Mouse (Mus musculus) liver, embryonic 15.5 days (tissue): Measurements from ENCODE around the gene Hnrnpm. TPM values are rescaled to one million over a fixed set of nuclear protein-coding genes. Genes with fewer than 3 reads are reported as not detected.

Experiments used
- ATAC-seq: fragments of 200-750 bp; cut with Nextera tagmentation; 2 replicates; pipeline ENCODE4 v1.8.0; 2017; ENCODE audit warnings: moderate number of reproducible peaks, mild to moderate bottlenecking, moderate library complexity; ENCODE audit not compliant: insufficient read depth
- H3K27ac ChIP-seq: fragments of 300-500 bp; sonication (generic); replicated peaks from 2 replicates; pipeline ENCODE4 v1.5.1; 2015; ENCODE audit warnings: mild to moderate bottlenecking, inconsistent platforms
- H3K27me3 ChIP-seq: fragments of 300-500 bp; sonication (generic); 2 replicates; pipeline ENCODE4 v1.6.1; 2015; ENCODE audit warnings: mild to moderate bottlenecking, inconsistent platforms
- H3K36me3 ChIP-seq: fragments of 300-500 bp; sonication (generic); replicated peaks from 2 replicates; pipeline ENCODE4 v1.6.1; 2015; ENCODE audit warnings: moderate library complexity, mild to moderate bottlenecking, inconsistent platforms
- H3K4me1 ChIP-seq: fragments of 300-500 bp; sonication (generic); replicated peaks from 2 replicates; pipeline ENCODE4 v1.6.1; 2015; ENCODE audit warnings: inconsistent platforms
- H3K4me2 ChIP-seq: fragments of 300-500 bp; sonication (generic); 2 replicates; pipeline ENCODE4 v1.6.1; 2015; ENCODE audit warnings: moderate library complexity, mild to moderate bottlenecking, inconsistent platforms
- H3K4me3 ChIP-seq: fragments of 300-500 bp; sonication (generic); replicated peaks from 2 replicates; pipeline ENCODE4 v1.5.1; 2015; ENCODE audit warnings: mild to moderate bottlenecking, inconsistent platforms
- H3K9ac ChIP-seq: fragments of 300-500 bp; sonication (generic); 2 replicates; pipeline ENCODE4 v1.6.1; 2015; ENCODE audit warnings: moderate library complexity, mild to moderate bottlenecking, inconsistent platforms
- H3K9me3 ChIP-seq: fragments of 300-500 bp; sonication (generic); replicated peaks from 2 replicates; pipeline ENCODE4 v1.6.1; 2016; ENCODE audit warnings: inconsistent platforms
- WGBS: fragments of 180-500 bp; shearing (Covaris S2); methylation state at CpG from one replicate; pipeline ENCODE4 v1.1.7; 2015; ENCODE audit warnings: mixed read lengths; ENCODE audit not compliant: insufficient replicate concordance; 5-methylcytosine and 5-hydroxymethylcytosine counted together
- polyA plus RNA-seq: library from polyadenylated mRNA; unstranded; fragments of >200 nt; fragmentation: Nextera tagmentation; extraction: Ambion mirVana; gene quantifications from 2 replicates; pipeline ENCODE4 v1.2.1, GENCODE M21; 2015

Hnrnpm gene
- polyA plus RNA-seq, 1 experiment from 2014 or later = 122 TPM

- no peak for ATAC-seq
These were observed 88.2 kb downstream of the Hnrnpm start for GRCm38 (mm10) chr17:33598506-33598905.

GRCm38 (mm10) chr17:33597271-33597670 is 89.4 kb downstream of the Hnrnpm start:
- H3K4me2 ChIP-seq = no peak overlapping the region
- ATAC-seq = no peak
- H3K9ac ChIP-seq = no peak overlapping the region
- 0 out of 2 replicates have a peak, but pooled peaks cover 8% of the 10 kb centered on the region for H3K36me3 ChIP-seq
- no peak overlapping the region for H3K4me3 ChIP-seq
- H3K27ac ChIP-seq = no peak overlapping the region
- H3K4me1 ChIP-seq = no peaks in the 10 kb centered on the region
- 0 out of 2 replicates have a peak, but pooled peaks cover 3% of the 10 kb centered on the region for H3K9me3 ChIP-seq
- no peaks in the 10 kb centered on the region for H3K27me3 ChIP-seq

More at GRCm38 (mm10) chr17:33598506-33598905, 88.2 kb downstream of the Hnrnpm start:
- H3K4me2 ChIP-seq = no peak overlapping the region
- H3K27me3 ChIP-seq = no peaks in the 10 kb centered on the region
- no peaks in the 10 kb centered on the region for H3K4me1 ChIP-seq
- no peak overlapping the region for H3K4me3 ChIP-seq
- H3K27ac ChIP-seq = no peak overlapping the region
- 76% methylated on average over 5 of the region's 5 CpGs for WGBS
- 0 out of 2 replicates have a peak, but pooled peaks cover 8% of the 10 kb centered on the region for H3K36me3 ChIP-seq
- 0 out of 2 replicates have a peak, but pooled peaks cover 3% of the 10 kb centered on the region for H3K9me3 ChIP-seq
- H3K9ac ChIP-seq = no peak overlapping the region

Other genes with a start within 250 kb of the Hnrnpm start
- 5.4 and 7.1 TPM in 2 replicates for gene Adamts10, start 162.7 kb downstream of the Hnrnpm start, polyA plus RNA-seq
- gene Myo1f, start 131.2 kb downstream of the Hnrnpm start, polyA plus RNA-seq = 11.9 and 12.3 TPM in 2 replicates
- 16.9 and 18.2 TPM in 2 replicates for gene Zfp414, start 57.8 kb downstream of the Hnrnpm start, polyA plus RNA-seq
- gene Pram1, start 48.8 kb downstream of the Hnrnpm start, polyA plus RNA-seq = 4.2 and 4.8 TPM in 2 replicates
- 274 and 311 TPM in 2 replicates for gene March2, start 31.8 kb upstream of the Hnrnpm start, polyA plus RNA-seq
- 111 and 116 TPM in 2 replicates for gene Rab11b, start 73.7 kb upstream of the Hnrnpm start, polyA plus RNA-seq
- 23.0 and 27.6 TPM in 2 replicates for gene Angptl4, start 95.0 kb upstream of the Hnrnpm start, polyA plus RNA-seq
- gene Kank3, start 123.7 kb upstream of the Hnrnpm start, polyA plus RNA-seq = 10.4 and 12.8 TPM in 2 replicates
- gene Rps28, start 137.7 kb upstream of the Hnrnpm start, polyA plus RNA-seq = 356 and 444 TPM in 2 replicates
- gene Ndufa7, start 137.7 kb upstream of the Hnrnpm start, polyA plus RNA-seq = 240 and 251 TPM in 2 replicates
- 14.4 and 14.7 TPM in 2 replicates for gene Cd320, start 156.2 kb upstream of the Hnrnpm start, polyA plus RNA-seq
- not detected in 2 replicates for gene Gm7029, start 187.0 kb upstream of the Hnrnpm start, polyA plus RNA-seq
- gene Kifc1, start 203.8 kb upstream of the Hnrnpm start, polyA plus RNA-seq = 7.5 and 8.3 TPM in 2 replicates
- gene Platr17, start 218.3 kb upstream of the Hnrnpm start, polyA plus RNA-seq = 0.35 and 0.38 TPM in 2 replicates
- 18.7 and 20.4 TPM in 2 replicates for gene Daxx, start 222.6 kb upstream of the Hnrnpm start, polyA plus RNA-seq
- 33.3 and 35.7 TPM in 2 replicates for gene Tapbp, start 229.0 kb upstream of the Hnrnpm start, polyA plus RNA-seq
- gene Zbtb22, start 229.0 kb upstream of the Hnrnpm start, polyA plus RNA-seq = 8.2 and 9.8 TPM in 2 replicates
- 8.2 and 10.2 TPM in 2 replicates for gene Rgl2, start 242.7 kb upstream of the Hnrnpm start, polyA plus RNA-seq